Mouse (Mus musculus) neural tube, embryonic 12.5 days (tissue): ENCODE measurements around the gene Gemin4. TPM values are rescaled to one million over a fixed set of nuclear protein-coding genes. Genes with fewer than 3 reads are reported as not detected.

Experiments
- ATAC-seq: fragments of 200-750 bp; cut with Nextera tagmentation; 2 replicates; pipeline ENCODE4 v1.8.0; 2017; ENCODE audit warnings: low read depth, mild to moderate bottlenecking, moderate TSS enrichment, moderate library complexity; ENCODE audit not compliant: low FRiP score
- H3K27ac ChIP-seq: fragments of 300-500 bp; sonication (generic); 2 replicates; pipeline ENCODE4 v1.5.1; 2016
- H3K27me3 ChIP-seq: fragments of 300-500 bp; sonication (generic); replicated peaks from 2 replicates; pipeline ENCODE4 v1.6.1; 2016; ENCODE audit warnings: mild to moderate bottlenecking
- H3K36me3 ChIP-seq: fragments of 300-500 bp; sonication (generic); 2 replicates; pipeline ENCODE4 v1.6.1; 2016; ENCODE audit warnings: mild to moderate bottlenecking
- H3K4me1 ChIP-seq: fragments of 300-500 bp; sonication (generic); 2 replicates; pipeline ENCODE4 v1.6.1; 2016
- H3K4me2 ChIP-seq: fragments of 300-500 bp; sonication (generic); replicated peaks from 2 replicates; pipeline ENCODE4 v1.6.1; 2016; ENCODE audit warnings: mild to moderate bottlenecking
- H3K4me3 ChIP-seq: fragments of 300-500 bp; sonication (generic); 2 replicates; pipeline ENCODE4 v1.5.1; 2016
- H3K9ac ChIP-seq: fragments of 300-500 bp; sonication (generic); 2 replicates; pipeline ENCODE4 v1.6.1; 2016; ENCODE audit warnings: mild to moderate bottlenecking
- H3K9me3 ChIP-seq: fragments of 300-500 bp; sonication (generic); 2 replicates; pipeline ENCODE4 v1.6.1; 2016; ENCODE audit warnings: mild to moderate bottlenecking
- WGBS: fragments of 180-500 bp; shearing (Covaris S2); methylation state at CpG from one replicate; pipeline ENCODE4 v1.1.7; 2016; 5-methylcytosine and 5-hydroxymethylcytosine counted together
- polyA plus RNA-seq: library from polyadenylated mRNA; unstranded; fragments of >200 nt; fragmentation: Nextera tagmentation; extraction: Ambion mirVana; gene quantifications from 2 replicates; pipeline ENCODE4 v1.2.1, GENCODE M21; 2016

The Gemin4 gene
- 22.1 and 28.6 TPM in 2 replicates for polyA plus RNA-seq

GRCm38 (mm10) chr11:76217390-76217800, at the start of gene Gemin4, which contains the start of gene Dbil5:
Gene Gemin4 (minus strand): TSS chr11:76217664.
Gene Dbil5 (plus strand): TSS chr11:76217608.
- WGBS: under 1% methylated on average over 35 of the region's 35 CpGs
- Histone ChIP-seq H3K27ac (0 out of 2 replicates have a peak within 1 kb of the TSS, but pooled peaks have one; percentile 22), H3K9me3 (no peaks in the 10 kb centered on the region)

GRCm38 (mm10) chr11:76262611-76263351, 45.3 kb upstream of the Gemin4 start:
- ATAC-seq: peak; percentile 54
- 5% methylated on average over 19 of the region's 19 CpGs for WGBS
- H3K9me3 ChIP-seq: no peaks in the 10 kb centered on the region
- H3K4me3 ChIP-seq: no peak overlapping the region
- H3K27me3 ChIP-seq: no peaks in the 10 kb centered on the region
- peak overlapping the region; percentile 36; the same call in 1 of the 2 replicates for H3K9ac ChIP-seq
- H3K36me3 ChIP-seq: peaks cover 12% of the 10 kb centered on the region
- peak overlapping the region; percentile 45 for H3K4me2 ChIP-seq
- H3K27ac ChIP-seq: peak overlapping the region; percentile 67
- peaks cover 65% of the 10 kb centered on the region for H3K4me1 ChIP-seq

More at GRCm38 (mm10) chr11:76217390-76217800, at the start of gene Gemin4, which contains the start of gene Dbil5:
- Histone ChIP-seq H3K4me3 (peak within 1 kb of the TSS; percentile 53), H3K4me2 (peak within 1 kb of the TSS; percentile 58), H3K36me3 (peaks cover 32% of the 10 kb centered on the region), H3K4me1 (peaks cover 5% of the 10 kb centered on the region), H3K27me3 (no peaks in the 10 kb centered on the region), H3K9ac (peak within 1 kb of the TSS; percentile 64)
- peak; percentile 92 for ATAC-seq

GRCm38 (mm10) chr11:76261224-76261623, 43.8 kb upstream of the Gemin4 start:
- Histone ChIP-seq H3K4me1 (peaks cover 54% of the 10 kb centered on the region), H3K27ac (0 out of 2 replicates have a peak overlapping the region, but pooled peaks have one; percentile 55), H3K27me3 (no peaks in the 10 kb centered on the region), H3K9me3 (no peaks in the 10 kb centered on the region), H3K9ac (no peak overlapping the region), H3K4me3 (no peak overlapping the region), H3K36me3 (peaks cover 12% of the 10 kb centered on the region; the same call in 1 of the 2 replicates), H3K4me2 (no peak overlapping the region)
- WGBS: 76% methylated on average over 12 of the region's 12 CpGs
- no peak for ATAC-seq

GRCm38 (mm10) chr11:76260208-76261050, 43.0 kb upstream of the Gemin4 start:
- H3K27ac ChIP-seq: peak overlapping the region; percentile 55
- peaks cover 54% of the 10 kb centered on the region for H3K4me1 ChIP-seq
- no peaks in the 10 kb centered on the region for H3K27me3 ChIP-seq
- no peak for ATAC-seq
- H3K36me3 ChIP-seq: peaks cover 12% of the 10 kb centered on the region; the same call in 1 of the 2 replicates
- WGBS: 42% methylated on average over 10 of the region's 10 CpGs
- no peak overlapping the region for H3K9ac ChIP-seq
- no peak overlapping the region for H3K4me3 ChIP-seq
- H3K4me2 ChIP-seq: peak overlapping the region; percentile 10
- H3K9me3 ChIP-seq: no peaks in the 10 kb centered on the region

- ATAC-seq: no peak
- H3K27me3 ChIP-seq: no peaks in the 10 kb centered on the region
- 75% methylated on average over 6 of the region's 6 CpGs for WGBS
- no peak overlapping the region for H3K4me3 ChIP-seq
- no peak overlapping the region for H3K27ac ChIP-seq
- H3K4me2 ChIP-seq: no peak overlapping the region
- H3K9ac ChIP-seq: no peak overlapping the region
- H3K9me3 ChIP-seq: no peaks in the 10 kb centered on the region
- peaks cover 61% of the 10 kb centered on the region for H3K4me1 ChIP-seq
- peaks cover 16% of the 10 kb centered on the region; the same call in 1 of the 2 replicates for H3K36me3 ChIP-seq
Measured at GRCm38 (mm10) chr11:76258511-76258910, 41.0 kb upstream of the Gemin4 start.

- no peak for ATAC-seq
- Histone ChIP-seq H3K4me1 (peaks cover 51% of the 10 kb centered on the region), H3K36me3 (peaks cover 16% of the 10 kb centered on the region; the same call in 1 of the 2 replicates), H3K4me2 (no peak overlapping the region), H3K27me3 (no peaks in the 10 kb centered on the region), H3K27ac (no peak overlapping the region), H3K9ac (no peak overlapping the region), H3K9me3 (no peaks in the 10 kb centered on the region), H3K4me3 (no peak overlapping the region)
- 79% methylated on average over 4 of the region's 4 CpGs for WGBS
Measured at GRCm38 (mm10) chr11:76257386-76257785, 39.9 kb upstream of the Gemin4 start.

- H3K9me3 ChIP-seq: no peaks in the 10 kb centered on the region
- no peak overlapping the region for H3K4me3 ChIP-seq
- ATAC-seq: no peak
- WGBS: 29% methylated on average over 5 of the region's 5 CpGs
- no peaks in the 10 kb centered on the region for H3K27me3 ChIP-seq
- H3K36me3 ChIP-seq: peaks cover 17% of the 10 kb centered on the region; the same call in 1 of the 2 replicates
- H3K4me2 ChIP-seq: no peak overlapping the region
- H3K27ac ChIP-seq: peak overlapping the region; percentile 22; the same call in 1 of the 2 replicates
- H3K4me1 ChIP-seq: peaks cover 39% of the 10 kb centered on the region
- H3K9ac ChIP-seq: no peak overlapping the region
Measured at GRCm38 (mm10) chr11:76256129-76256528, 38.7 kb upstream of the Gemin4 start.

GRCm38 (mm10) chr11:76255431-76256001, 38.1 kb upstream of the Gemin4 start:
- no peak overlapping the region for H3K9ac ChIP-seq
- no peaks in the 10 kb centered on the region for H3K27me3 ChIP-seq
- no peak overlapping the region for H3K4me2 ChIP-seq
- no peak for ATAC-seq
- no peak overlapping the region for H3K27ac ChIP-seq
- peaks cover 32% of the 10 kb centered on the region for H3K4me1 ChIP-seq
- H3K36me3 ChIP-seq: peaks cover 18% of the 10 kb centered on the region; the same call in 1 of the 2 replicates
- WGBS: 71% methylated on average over 4 of the region's 4 CpGs
- no peak overlapping the region for H3K4me3 ChIP-seq
- H3K9me3 ChIP-seq: no peaks in the 10 kb centered on the region

- 57% methylated on average over 4 of the region's 4 CpGs for WGBS
- Histone ChIP-seq H3K4me1 (peaks cover 20% of the 10 kb centered on the region), H3K27me3 (no peaks in the 10 kb centered on the region), H3K9ac (0 out of 2 replicates have a peak overlapping the region, but pooled peaks have one; percentile 18), H3K4me3 (no peak overlapping the region), H3K36me3 (peaks cover 31% of the 10 kb centered on the region), H3K27ac (no peak overlapping the region), H3K9me3 (no peaks in the 10 kb centered on the region), H3K4me2 (no peak overlapping the region)
- ATAC-seq: peak; percentile 59; the same call in 1 of the 2 replicates
Measured at GRCm38 (mm10) chr11:76253918-76254264, 36.4 kb upstream of the Gemin4 start.

- Histone ChIP-seq H3K27ac (no peak overlapping the region), H3K4me3 (no peak overlapping the region), H3K4me1 (peaks cover 20% of the 10 kb centered on the region), H3K27me3 (no peaks in the 10 kb centered on the region), H3K36me3 (peaks cover 32% of the 10 kb centered on the region), H3K4me2 (no peak overlapping the region), H3K9ac (0 out of 2 replicates have a peak overlapping the region, but pooled peaks have one; percentile 18), H3K9me3 (no peaks in the 10 kb centered on the region)
- peak; percentile 86 for ATAC-seq
- 46% methylated on average over 5 of the region's 5 CpGs for WGBS
Measured at GRCm38 (mm10) chr11:76253145-76253917, 35.9 kb upstream of the Gemin4 start.

- WGBS: 62% methylated on average over 3 of the region's 3 CpGs
- no peak overlapping the region for H3K27ac ChIP-seq
- H3K4me3 ChIP-seq: no peak overlapping the region
- no peak overlapping the region for H3K4me2 ChIP-seq
- no peak for ATAC-seq
- no peak overlapping the region for H3K9ac ChIP-seq
- H3K9me3 ChIP-seq: no peaks in the 10 kb centered on the region
- H3K27me3 ChIP-seq: no peaks in the 10 kb centered on the region
- peaks cover 20% of the 10 kb centered on the region for H3K4me1 ChIP-seq
- peaks cover 28% of the 10 kb centered on the region for H3K36me3 ChIP-seq
Measured at GRCm38 (mm10) chr11:76252036-76252435, 34.6 kb upstream of the Gemin4 start.
